Mouse (Mus musculus) bone marrow, adult 2 months (tissue): ENCODE results near the gene Gm3055.
"Not testable (repeated sequence)": the region's sequence is repeated elsewhere in the genome, so short reads cannot be mapped to it uniquely, and the experiment has no call there.

Source experiments
- CTCF ChIP-seq: fragments of 200-500 bp; IDR thresholded peaks from 2 replicates; pipeline ENCODE4 v1.5.1; 2011; ENCODE audit warnings: low read length, control low read depth; ENCODE audit not compliant: control insufficient read depth, insufficient read depth
- POLR2A ChIP-seq: fragments of 200-500 bp; IDR thresholded peaks from 2 replicates; pipeline ENCODE4 v1.6.1; 2011; ENCODE audit warnings: low read depth, mild to moderate bottlenecking, control low read depth, low read length, borderline replicate concordance; ENCODE audit not compliant: control insufficient read depth

- TF ChIP-seq CTCF, POLR2A: not testable (repeated sequence)
Measured at GRCm38 (mm10) chr10:81770506-81771403, at the start of gene Gm3055.
